Mouse (Mus musculus) T-helper 1 cell (primary cell): ENCODE results near the gene Plekha4.

Experiments
- in situ Hi-C: fragments of 300-600 bp; cut with MboI, MseI; formaldehyde crosslinking; loops from one replicate; pipeline ENCODE4 v1.15.1; 2025; ENCODE audit warnings: high pct_unique_total_duplicates

The Plekha4 gene

GRCm38 (mm10) chr7:45538163-45539041 is 12.3 kb downstream of the Plekha4 start:
- in situ Hi-C loops, result no loop called here

GRCm38 (mm10) chr7:45539095-45539494 is 13.0 kb downstream of the Plekha4 start:
- in situ Hi-C loops, result no loop called here

- in situ Hi-C loops, result no loop called here
Measured at GRCm38 (mm10) chr7:45540213-45540612, 14.1 kb downstream of the Plekha4 start.

- in situ Hi-C loops, result no loop called here
Measured at GRCm38 (mm10) chr7:45544525-45544924, 18.4 kb downstream of the Plekha4 start.

- in situ Hi-C loops, result no loop called here
Measured at GRCm38 (mm10) chr7:45549641-45550436, 23.7 kb downstream of the Plekha4 start.

DNA sequence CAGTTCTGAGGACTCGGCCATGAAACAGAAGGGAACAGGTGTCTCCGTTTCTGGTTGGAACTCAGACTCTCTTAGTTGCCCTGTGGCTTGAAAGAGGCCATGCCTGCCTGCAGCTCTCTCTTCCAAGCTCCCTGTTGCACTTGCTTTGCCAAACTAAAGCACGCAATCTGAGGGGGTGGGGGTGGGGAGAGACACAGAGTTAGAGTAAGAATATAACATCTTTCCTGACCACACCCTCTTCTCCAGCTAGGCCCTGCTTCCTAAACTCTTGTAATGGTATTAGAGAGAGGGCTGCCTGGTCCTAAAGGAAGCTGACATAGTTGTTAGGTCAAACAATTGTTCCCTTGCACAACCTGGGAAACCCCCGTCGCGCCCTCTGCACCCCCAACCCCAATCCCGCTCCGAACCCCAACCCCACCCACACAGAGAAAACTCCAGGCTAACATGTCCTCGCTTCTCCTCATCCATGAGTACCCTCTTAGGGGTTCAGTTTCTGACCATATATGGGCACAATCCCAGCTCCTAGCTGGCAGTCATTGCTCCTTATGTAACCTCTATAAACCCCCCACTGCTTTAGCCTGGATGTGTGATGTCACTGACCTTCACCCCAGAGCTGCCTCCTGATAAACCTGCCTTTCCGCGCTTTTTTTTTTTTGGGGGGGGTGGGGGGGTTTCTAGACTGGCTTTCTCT is 24.8 kb downstream of the Plekha4 start:
- in situ Hi-C loops, result no loop called here

DNA sequence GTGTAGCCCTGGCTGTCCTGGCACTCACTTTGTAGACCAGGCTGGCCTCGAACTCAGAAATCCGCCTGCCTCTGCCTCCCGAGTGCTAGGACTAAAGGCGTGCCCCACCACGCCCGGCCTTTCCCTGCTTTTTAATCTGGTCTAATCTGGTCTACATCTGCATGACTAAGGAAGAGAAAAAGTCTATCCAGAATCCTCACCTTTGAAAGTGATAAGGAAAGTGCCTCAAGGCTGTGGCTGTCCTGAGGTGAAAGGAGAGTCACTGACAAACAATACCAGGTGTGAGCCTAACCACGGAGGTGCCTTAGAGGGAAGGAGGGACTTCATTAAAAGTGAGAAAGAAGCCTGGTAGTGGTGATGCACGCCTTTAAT is 25.4 kb downstream of the Plekha4 start:
- in situ Hi-C loops, result no loop called here

- in situ Hi-C loops, result no loop called here
Measured at GRCm38 (mm10) chr7:45553519-45553918, 27.4 kb downstream of the Plekha4 start.

GRCm38 (mm10) chr7:45553990-45554389 is 27.9 kb downstream of the Plekha4 start:
- in situ Hi-C loops, result no loop called here

- in situ Hi-C loops, result no loop called here
Measured at GRCm38 (mm10) chr7:45554744-45555143, 28.6 kb downstream of the Plekha4 start, which contains the start of gene Hsd17b14. Hsd17b14 (plus strand) TSS chr7:45554893.

DNA sequence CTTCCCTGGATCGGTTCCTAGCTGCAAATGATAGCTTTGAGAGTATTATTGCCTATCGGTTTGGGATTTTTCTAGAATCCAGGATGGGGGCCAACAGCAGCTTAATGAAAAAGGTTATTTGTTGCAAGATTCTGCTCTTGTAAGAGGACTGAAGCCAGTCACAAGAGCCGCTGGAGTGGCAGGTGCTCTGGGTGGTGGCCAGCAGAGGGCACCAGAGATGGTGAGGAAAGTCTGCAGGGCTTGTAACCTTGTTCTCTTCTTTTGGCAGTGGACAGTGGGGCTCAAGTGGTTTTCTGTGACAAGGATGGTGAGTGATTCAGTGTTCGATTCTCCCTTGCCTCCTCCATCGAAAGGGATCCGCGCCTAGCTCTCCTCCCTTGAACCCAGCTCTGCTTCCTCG is 29.7 kb downstream of the Plekha4 start:
- in situ Hi-C loops, result no loop called here

GRCm38 (mm10) chr7:45558907-45559306 is 32.8 kb downstream of the Plekha4 start:
- in situ Hi-C loops, result no loop called here

- in situ Hi-C loops, result no loop called here
Measured at GRCm38 (mm10) chr7:45560241-45560640, 34.1 kb downstream of the Plekha4 start.

GRCm38 (mm10) chr7:45560843-45561623 is 34.9 kb downstream of the Plekha4 start:
- in situ Hi-C loops, result no loop called here

DNA sequence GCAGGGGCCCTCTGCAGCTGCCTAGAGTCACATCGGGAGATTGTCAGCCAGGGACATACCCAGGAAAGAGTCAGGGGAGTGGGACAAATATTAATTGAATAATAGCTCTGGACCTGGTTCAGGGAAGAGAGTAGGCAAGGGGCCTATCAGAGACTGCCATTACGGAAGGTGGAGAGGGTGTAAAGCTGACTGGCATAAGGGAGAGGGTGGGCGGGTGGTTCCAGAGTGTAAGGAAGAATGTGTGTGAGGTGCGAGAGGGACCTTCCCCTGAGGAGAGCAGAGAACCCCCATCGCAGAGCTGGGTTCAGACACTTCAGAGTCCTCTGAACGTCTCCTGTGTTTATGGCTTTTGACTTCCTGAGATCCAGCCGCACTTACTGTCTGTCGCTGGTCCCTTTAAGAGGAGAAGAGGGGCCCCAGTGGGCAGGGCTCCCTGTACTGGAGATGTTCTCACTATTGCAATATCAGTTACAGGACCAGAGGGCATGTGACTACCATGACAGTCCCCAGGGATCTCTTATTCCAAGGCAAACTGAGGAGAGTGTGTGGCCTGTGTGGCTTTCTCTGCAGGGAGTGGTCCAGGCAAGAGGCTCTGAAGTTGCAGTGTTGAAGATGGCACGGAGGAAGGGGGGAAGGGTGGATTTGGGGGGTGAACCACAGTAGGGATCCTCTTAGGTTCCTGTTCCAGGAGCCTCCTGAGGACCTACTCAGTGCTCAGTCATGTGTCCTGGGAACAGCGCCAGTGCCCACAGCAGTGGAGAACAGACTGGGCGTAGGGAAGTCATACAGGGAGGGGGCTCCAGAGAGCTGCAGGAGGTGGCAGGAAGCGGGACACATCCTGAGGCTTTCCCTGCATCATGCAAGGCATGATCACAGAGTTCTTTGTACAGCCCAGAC is 35.7 kb downstream of the Plekha4 start:
- in situ Hi-C loops, result no loop called here

GRCm38 (mm10) chr7:45564811-45565210 is 38.7 kb downstream of the Plekha4 start:
- in situ Hi-C loops, result no loop called here

- in situ Hi-C loops, result no loop called here
Measured at GRCm38 (mm10) chr7:45565446-45565845, 39.3 kb downstream of the Plekha4 start.

GRCm38 (mm10) chr7:45567112-45567779 is 41.1 kb downstream of the Plekha4 start:
- in situ Hi-C loops, result no loop called here

DNA sequence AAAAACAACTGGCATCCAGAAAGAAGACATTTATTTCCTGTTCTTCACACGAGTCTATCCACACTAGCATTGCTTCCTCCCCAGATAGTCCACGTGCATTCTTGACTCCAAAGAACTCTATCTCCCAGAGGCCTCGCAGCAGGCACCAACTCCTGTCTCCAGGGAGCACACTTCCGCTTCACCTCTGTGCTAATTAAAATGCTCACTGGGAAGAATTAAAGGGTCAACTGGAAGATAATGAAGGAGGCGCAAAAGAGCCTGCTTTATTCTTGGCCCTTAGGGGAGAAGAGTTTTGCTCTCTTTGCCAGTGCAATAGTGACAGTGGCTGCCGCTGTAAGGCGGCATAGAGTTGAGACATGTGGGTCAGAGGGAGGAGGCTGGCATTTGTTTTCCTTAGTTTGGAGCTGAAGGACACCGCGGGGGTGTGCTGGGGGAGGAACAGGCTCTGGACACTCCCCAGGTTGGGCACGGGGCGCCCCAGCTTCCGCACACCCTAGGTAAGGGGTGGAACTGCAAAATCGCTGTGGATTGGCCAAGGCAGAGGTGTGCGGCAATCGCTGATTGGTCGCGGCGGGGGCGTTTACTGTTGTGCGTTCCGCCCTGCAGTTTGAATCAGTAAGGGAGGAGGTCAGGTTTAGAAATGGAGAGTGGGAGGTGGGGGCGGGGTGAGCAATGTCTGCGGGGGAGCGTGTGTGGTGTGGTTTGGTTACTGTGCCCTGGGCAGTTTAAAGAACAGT is 41.8 kb downstream of the Plekha4 start:
- in situ Hi-C loops, result no loop called here
